Mouse (Mus musculus) forebrain, postnatal 0 days (tissue): ENCODE results near the gene Tubgcp6. TPM values are rescaled to one million over a fixed set of nuclear protein-coding genes. Genes with fewer than 3 reads are reported as not detected.

Experiments used
- ATAC-seq: fragments of 200-750 bp; cut with Nextera tagmentation; 2 replicates; pipeline ENCODE4 v1.8.0; 2017; ENCODE audit warnings: mild to moderate bottlenecking, moderate library complexity
- DNase-seq: peaks from one replicate; pipeline ENCODE4 v3.0.0-alpha.2; 2015
- H3K27ac ChIP-seq: fragments of 300-500 bp; sonication (generic); 2 replicates; pipeline ENCODE4 v1.5.1; 2014; ENCODE audit warnings: low read depth, mild to moderate bottlenecking, antibody characterized with exemption, low read length, moderate library complexity, mixed read lengths
- H3K27me3 ChIP-seq: fragments of 300-500 bp; sonication (generic); 2 replicates; pipeline ENCODE4 v1.6.1; 2014; ENCODE audit warnings: mild to moderate bottlenecking, low read length, mixed read lengths; ENCODE audit not compliant: insufficient read depth
- H3K36me3 ChIP-seq: fragments of 300-500 bp; sonication (generic); 2 replicates; pipeline ENCODE4 v1.6.1; 2014; ENCODE audit warnings: mild to moderate bottlenecking, moderate library complexity; ENCODE audit not compliant: insufficient read depth
- H3K4me1 ChIP-seq: fragments of 300-500 bp; sonication (generic); 2 replicates; pipeline ENCODE4 v1.6.1; 2014; ENCODE audit warnings: antibody characterized with exemption; ENCODE audit not compliant: insufficient read depth
- H3K4me2 ChIP-seq: fragments of 300-500 bp; sonication (generic); 2 replicates; pipeline ENCODE4 v1.6.1; 2014; ENCODE audit warnings: low read depth, mild to moderate bottlenecking, moderate library complexity
- H3K4me3 ChIP-seq: fragments of 300-500 bp; sonication (generic); 2 replicates; pipeline ENCODE4 v1.5.1; 2014; ENCODE audit warnings: low read depth, low read length, mixed read lengths
- H3K9ac ChIP-seq: fragments of 300-500 bp; sonication (generic); 2 replicates; pipeline ENCODE4 v1.6.1; 2014; ENCODE audit warnings: mild to moderate bottlenecking
- H3K9me3 ChIP-seq: fragments of 300-500 bp; sonication (generic); 2 replicates; pipeline ENCODE4 v1.6.1; 2016; ENCODE audit warnings: low read length
- CTCF ChIP-seq: sonication (generic); IDR thresholded peaks from 2 replicates; pipeline ENCODE4 v1.5.1; 2016; ENCODE audit warnings: antibody characterized with exemption, control low read depth, low read depth
- WGBS: fragments of 180-500 bp; shearing (Covaris S2); extraction: QIAGEN DNeasy Blood & Tissue Kit; methylation state at CpG from one replicate; pipeline ENCODE4 v1.1.7; 2014; 5-methylcytosine and 5-hydroxymethylcytosine counted together
- polyA plus RNA-seq: library from polyadenylated mRNA; unstranded; fragments of >200 nt; fragmentation: Nextera tagmentation; extraction: Ambion mirVana; gene quantifications from 2 replicates; pipeline ENCODE4 v1.2.1, GENCODE M21; 2015
- total RNA-seq: library from RNA; depleted of rRNA; stranded (reverse); fragments of >200 nt; gene quantifications from 2 replicates; pipeline ENCODE4 v1.2.3, GENCODE M21; 2014

Gene Tubgcp6
- total and polyA plus RNA-seq, 2 experiments from 2014 or later, result 8.8 to 42.4 TPM

- Histone ChIP-seq H3K4me1 (peaks cover 13% of the 10 kb centered on the region; the same call in 1 of the 2 replicates), H3K9ac (no peak overlapping the region), H3K27me3 (peaks cover 5% of the 10 kb centered on the region; the same call in 1 of the 2 replicates), H3K4me2 (no peak overlapping the region), H3K9me3 (no peaks in the 10 kb centered on the region), H3K36me3 (peaks cover 14% of the 10 kb centered on the region), H3K4me3 (no peak overlapping the region), H3K27ac (no peak overlapping the region)
- DNase-seq (no peak), ATAC-seq (no peak)
- TF ChIP-seq CTCF, result no peak
- WGBS, result 86% methylated on average over 2 of the region's 2 CpGs
These were observed 20.2 kb upstream of the Tubgcp6 start for GRCm38 (mm10) chr15:89143134-89143533.

- no peak overlapping the region for H3K4me3 ChIP-seq
- peaks cover 14% of the 10 kb centered on the region for H3K36me3 ChIP-seq
- no peak for TF ChIP-seq CTCF
- 87% methylated on average over 4 of the region's 4 CpGs for WGBS
- ATAC-seq (no peak), DNase-seq (no peak)
- H3K9me3 ChIP-seq, result no peaks in the 10 kb centered on the region
- H3K27me3 ChIP-seq, result peaks cover 5% of the 10 kb centered on the region; the same call in 1 of the 2 replicates
- H3K4me1 ChIP-seq, result peaks cover 10% of the 10 kb centered on the region; the same call in 1 of the 2 replicates
- H3K27ac ChIP-seq, result no peak overlapping the region
- no peak overlapping the region for H3K4me2 ChIP-seq
- no peak overlapping the region for H3K9ac ChIP-seq
These were observed 19.0 kb upstream of the Tubgcp6 start for GRCm38 (mm10) chr15:89141905-89142304.

DNA sequence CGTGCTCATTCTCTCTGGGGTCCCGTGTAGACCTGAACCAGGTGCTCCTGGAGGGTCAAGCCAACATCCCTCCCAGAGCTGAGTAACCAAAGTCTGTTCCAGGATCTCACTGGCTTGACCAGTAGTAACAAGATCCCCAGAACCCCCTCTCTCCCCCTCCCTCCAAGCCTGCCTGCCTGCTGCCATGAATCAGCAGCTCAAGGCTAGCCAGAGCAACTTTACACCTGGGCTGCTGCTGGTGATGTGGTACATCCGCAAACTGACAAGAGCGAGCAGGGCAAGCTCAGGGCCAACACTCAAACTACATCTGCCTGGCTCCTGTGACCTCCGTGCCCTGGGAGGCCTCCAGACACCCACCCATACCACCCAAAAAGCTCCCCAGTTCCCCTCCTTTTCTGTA is 18.5 kb upstream of the Tubgcp6 start:
- H3K27me3 ChIP-seq, result peaks cover 5% of the 10 kb centered on the region; the same call in 1 of the 2 replicates
- DNase-seq (no peak), ATAC-seq (no peak)
- H3K4me3 ChIP-seq, result no peak overlapping the region
- H3K36me3 ChIP-seq, result peaks cover 14% of the 10 kb centered on the region
- 30% methylated on average over 5 of the region's 5 CpGs for WGBS
- no peak overlapping the region for H3K9ac ChIP-seq
- H3K27ac ChIP-seq, result no peak overlapping the region
- no peak for TF ChIP-seq CTCF
- peaks cover 10% of the 10 kb centered on the region; the same call in 1 of the 2 replicates for H3K4me1 ChIP-seq
- no peaks in the 10 kb centered on the region for H3K9me3 ChIP-seq
- H3K4me2 ChIP-seq, result 0 out of 2 replicates have a peak overlapping the region, but pooled peaks have one; percentile 91

DNA sequence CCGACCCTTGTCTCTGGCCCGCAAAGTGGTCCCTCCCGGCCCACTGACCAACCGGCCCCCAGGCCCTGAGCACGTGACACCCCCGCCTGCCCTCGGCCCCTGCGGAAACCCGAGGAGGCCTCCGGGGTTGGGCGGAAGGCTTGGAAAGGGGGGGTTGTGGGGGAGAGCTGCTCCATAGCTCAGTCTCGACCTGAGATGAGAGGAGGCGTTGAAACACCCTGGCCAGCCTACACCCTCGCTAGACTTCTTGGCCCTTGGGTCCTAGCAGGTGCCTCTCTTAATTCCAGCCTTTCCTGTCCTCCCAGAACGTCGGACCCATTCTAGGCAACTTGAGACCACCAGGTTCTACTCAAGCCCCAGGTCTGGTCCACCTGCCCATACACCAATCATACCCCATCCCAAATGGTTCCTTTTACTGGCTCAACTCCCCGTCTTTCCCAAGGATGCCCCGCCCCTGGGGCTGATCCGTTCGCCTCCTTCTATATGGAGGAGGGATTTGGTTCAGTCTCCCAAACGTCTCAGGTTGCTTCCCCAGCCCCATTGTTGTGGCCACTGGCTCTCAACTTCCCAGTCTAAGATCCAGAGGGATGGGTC is 17.8 kb upstream of the Tubgcp6 start, which contains the start of gene Mapk12:
Mapk12 (minus strand) TSS at position 45 of the 594 bp plus-strand sequence.
- no peak for TF ChIP-seq CTCF
- peak within 1 kb of the TSS; percentile 41 for H3K9ac ChIP-seq
- H3K9me3 ChIP-seq, result no peaks in the 10 kb centered on the region
- peak within 1 kb of the TSS; percentile 36 for H3K4me3 ChIP-seq
- H3K4me1 ChIP-seq, result 0 out of 2 replicates have a peak, but pooled peaks cover 7% of the 10 kb centered on the region
- H3K4me2 ChIP-seq, result peak within 1 kb of the TSS; percentile 91
- H3K27me3 ChIP-seq, result peaks cover 5% of the 10 kb centered on the region; the same call in 1 of the 2 replicates
- 1% methylated on average over 21 of the region's 21 CpGs for WGBS
- no peak within 1 kb of the TSS for H3K27ac ChIP-seq
- no peak for DNase-seq
- peaks cover 14% of the 10 kb centered on the region for H3K36me3 ChIP-seq
- peak; percentile 44; the same call in 1 of the 2 replicates for ATAC-seq

DNA sequence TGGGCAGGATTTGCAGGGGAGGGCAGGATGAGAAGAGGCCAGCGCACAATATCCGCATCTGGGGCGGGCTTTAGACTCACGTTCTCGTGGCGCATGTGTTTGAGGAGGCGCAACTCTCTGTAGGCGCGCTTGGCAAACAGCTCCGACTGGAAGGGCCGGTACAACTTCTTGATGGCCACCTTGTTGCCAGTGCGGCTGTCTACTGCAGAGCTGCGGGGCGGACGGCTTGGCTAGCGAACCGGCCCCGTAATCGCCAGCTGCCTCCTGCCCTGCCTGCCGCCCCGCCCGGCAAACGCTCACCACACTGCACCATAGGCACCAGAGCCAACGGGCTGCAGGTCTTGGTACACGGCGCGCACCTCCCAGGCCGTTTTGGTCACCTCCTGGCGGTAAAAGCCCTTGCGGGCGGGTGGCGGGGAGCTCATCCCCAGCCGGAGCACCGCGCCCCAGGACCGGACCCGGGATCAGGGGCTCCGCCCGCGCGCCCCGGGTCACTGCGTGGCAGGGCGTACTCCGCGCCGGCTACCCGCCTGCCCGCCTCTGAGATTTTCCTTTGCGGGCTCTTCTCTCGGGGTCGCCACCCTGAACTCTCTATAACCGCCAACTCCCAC is 17.2 kb upstream of the Tubgcp6 start:
- no peak for TF ChIP-seq CTCF
- peak overlapping the region; percentile 36 for H3K4me3 ChIP-seq
- H3K9me3 ChIP-seq, result no peaks in the 10 kb centered on the region
- H3K4me1 ChIP-seq, result 0 out of 2 replicates have a peak, but pooled peaks cover 7% of the 10 kb centered on the region
- peaks cover 5% of the 10 kb centered on the region; the same call in 1 of the 2 replicates for H3K27me3 ChIP-seq
- H3K4me2 ChIP-seq, result peak overlapping the region; percentile 91
- H3K36me3 ChIP-seq, result peaks cover 11% of the 10 kb centered on the region; the same call in 1 of the 2 replicates
- H3K9ac ChIP-seq, result peak overlapping the region; percentile 41
- under 1% methylated on average over 50 of the region's 53 CpGs for WGBS
- peak; percentile 36; the same call in 1 of the 2 replicates for ATAC-seq
- H3K27ac ChIP-seq, result no peak overlapping the region
- no peak for DNase-seq

- Histone ChIP-seq H3K4me1 (0 out of 2 replicates have a peak, but pooled peaks cover 7% of the 10 kb centered on the region), H3K4me2 (no peak overlapping the region), H3K9ac (no peak overlapping the region), H3K4me3 (no peak overlapping the region), H3K27ac (no peak overlapping the region), H3K9me3 (no peaks in the 10 kb centered on the region), H3K36me3 (no peaks in the 10 kb centered on the region), H3K27me3 (peaks cover 5% of the 10 kb centered on the region; the same call in 1 of the 2 replicates)
- DNase-seq (no peak), ATAC-seq (no peak)
- 93% methylated on average over 6 of the region's 6 CpGs for WGBS
- no peak for TF ChIP-seq CTCF
These were observed 15.6 kb upstream of the Tubgcp6 start for GRCm38 (mm10) chr15:89138531-89138930.

DNA sequence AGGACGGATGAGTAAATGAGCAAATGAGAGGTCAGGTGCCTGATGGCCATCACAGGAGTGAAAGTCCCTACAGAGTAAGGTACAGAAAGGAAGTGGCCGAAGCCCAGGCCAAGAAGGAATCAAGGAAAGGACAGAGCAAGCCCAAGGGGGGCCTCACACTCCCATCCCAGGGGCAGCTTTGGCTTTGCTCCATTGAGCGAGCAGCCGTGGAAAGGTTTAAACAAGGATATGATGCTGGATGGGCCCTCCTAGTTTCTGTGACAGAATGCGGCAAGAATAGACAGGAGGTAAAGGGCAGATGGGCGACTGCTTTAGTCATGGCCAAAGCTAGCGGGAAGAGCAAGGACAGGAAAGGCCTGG is 15.1 kb upstream of the Tubgcp6 start:
- Histone ChIP-seq H3K27ac (no peak overlapping the region), H3K4me3 (no peak overlapping the region), H3K4me1 (0 out of 2 replicates have a peak, but pooled peaks cover 7% of the 10 kb centered on the region), H3K9ac (no peak overlapping the region), H3K4me2 (no peak overlapping the region), H3K36me3 (no peaks in the 10 kb centered on the region), H3K27me3 (peaks cover 5% of the 10 kb centered on the region; the same call in 1 of the 2 replicates), H3K9me3 (no peaks in the 10 kb centered on the region)
- ATAC-seq (no peak), DNase-seq (no peak)
- no peak for TF ChIP-seq CTCF
- 96% methylated on average over 7 of the region's 7 CpGs for WGBS
